Mouse (Mus musculus): ENCODE measurements around the gene Nek6. TPM values are rescaled to one million over a fixed set of nuclear protein-coding genes. Genes with fewer than 3 reads are reported as not detected.

The Nek6 gene
- total and polyA plus RNA-seq, 3 experiments = 3.7 to 5.4 TPM; not detected in 1

DNA sequence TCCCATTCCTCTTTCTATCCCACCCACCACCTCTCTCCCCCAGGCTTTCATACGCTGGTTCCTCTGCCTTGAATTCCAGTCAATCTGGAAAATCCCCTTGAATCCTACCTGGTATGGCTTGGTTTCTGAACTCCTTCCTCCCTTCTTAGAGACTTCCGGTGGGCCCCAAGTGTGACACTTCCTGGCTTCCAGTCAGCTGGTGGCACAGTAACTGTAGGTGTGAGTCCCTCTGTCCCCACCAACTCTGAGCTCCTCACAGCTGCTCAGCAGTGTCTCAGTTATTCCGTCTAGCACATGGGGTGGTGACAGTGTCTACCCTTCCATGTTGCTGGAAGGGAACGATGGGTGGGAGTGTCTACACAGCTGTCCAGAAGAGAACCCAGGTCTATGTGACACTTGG, 32.8 kb upstream of the Nek6 start:
- Histone ChIP-seq H3K79me2 (ENCODE audit: control insufficient read depth, insufficient read depth, low read length, poor library complexity) (no peaks in the 10 kb centered on the region), H3K27me3 (ENCODE audit: control insufficient read depth in 1 of 2, insufficient read depth in 2 of 2, low read length in 2 of 2) (no peaks in the 10 kb centered on the region), H3K9ac (ENCODE audit: control insufficient read depth, low read depth, low read length, poor library complexity, severe bottlenecking) (no peak overlapping the region), H3K4me1 (ENCODE audit: control insufficient read depth in 1 of 2, insufficient read depth in 2 of 2, low read length in 2 of 2) (no peaks in the 10 kb centered on the region), H3K27ac (ENCODE audit: control insufficient read depth, low read depth, low read length) (no peak overlapping the region), H3K9me3 (replicated peaks; ENCODE audit: insufficient read depth, low read length) (no peaks in the 10 kb centered on the region), H3K36me3 (ENCODE audit: control insufficient read depth in 1 of 2, insufficient read depth in 2 of 2, low read length in 2 of 2) (no peaks in the 10 kb centered on the region), H3K4me3 (ENCODE audit: control insufficient read depth in 1 of 2, insufficient read depth in 1 of 2, low read depth in 2 of 2, low read length in 2 of 2) (no peak overlapping the region)
- TF ChIP-seq TBP (IDR thresholded peaks at IDR 0.05; ENCODE audit: low read depth, low read length) (no peak), ELF1 (IDR thresholded peaks at IDR 0.05; ENCODE audit: low read depth, low read length) (no peak), CHD1 (IDR thresholded peaks at IDR 0.05; ENCODE audit: low read depth, low read length) (no peak), KAT2A (conservative IDR thresholded peaks at IDR 0.05; ENCODE audit: low read depth, low read length) (no peak), ZKSCAN1 (IDR thresholded peaks at IDR 0.05; ENCODE audit: low read depth, low read length) (no peak), SMC3 (IDR thresholded peaks at IDR 0.05; ENCODE audit: low read depth, low read length) (no peak), ZMIZ1 (IDR thresholded peaks at IDR 0.05; ENCODE audit: low read depth, low read length) (no peak), RCOR1 (IDR thresholded peaks at IDR 0.05; ENCODE audit: low read depth, low read length) (no peak), HCFC1 (IDR thresholded peaks at IDR 0.05; ENCODE audit: low read depth, low read length) (no peak), TAL1 (IDR thresholded peaks at IDR 0.05; ENCODE audit: low read length) (no peak), CTCF (IDR thresholded peaks at IDR 0.05 in 2 of 3, conservative IDR thresholded peaks at IDR 0.05 in 1 of 3; ENCODE audit: control insufficient read depth in 1 of 3, insufficient read depth in 1 of 3, low read depth in 2 of 3, low read length in 3 of 3, poor library complexity in 1 of 3, severe bottlenecking in 1 of 3) (no peak), POLR2AphosphoS5 (IDR thresholded peaks at IDR 0.05; ENCODE audit: borderline replicate concordance, low read depth, low read length) (no peak), MAZ (IDR thresholded peaks at IDR 0.05; ENCODE audit: low read depth, low read length) (no peak), MEF2A (IDR thresholded peaks at IDR 0.05; ENCODE audit: extremely low read depth, insufficient replicate concordance, low read depth, low read length, poor library complexity, severe bottlenecking) (no peak), NELFE (IDR thresholded peaks at IDR 0.05; ENCODE audit: low read depth, low read length) (no peak)
- DNase-seq (ENCODE audit: low read depth, low spot score) = no peak

DNA sequence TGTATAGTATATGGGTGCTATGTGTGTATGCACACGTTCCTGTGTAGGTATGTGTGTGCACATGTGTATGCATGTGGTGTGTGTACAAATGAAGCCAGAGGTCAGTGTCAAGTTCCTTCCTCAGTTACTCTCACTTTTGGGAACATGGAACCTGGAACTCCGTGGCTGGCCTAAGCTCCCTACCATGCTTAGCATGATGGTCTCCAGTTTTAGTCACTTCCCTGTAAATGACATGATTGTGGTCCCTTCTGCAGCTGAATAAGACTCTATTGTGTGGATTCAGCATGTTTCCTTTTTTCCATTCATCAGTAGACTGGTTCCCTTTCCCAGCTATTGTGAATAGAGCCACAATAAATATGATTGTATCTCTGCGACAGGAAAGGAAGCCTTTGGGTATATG, 31.9 kb upstream of the Nek6 start:
- TF ChIP-seq CHD1 (IDR thresholded peaks at IDR 0.05; ENCODE audit: low read depth, low read length) = no peak
- TF ChIP-seq SMC3 (IDR thresholded peaks at IDR 0.05; ENCODE audit: low read depth, low read length) = no peak
- no peak for TF ChIP-seq JUND (IDR thresholded peaks at IDR 0.05; ENCODE audit: low read depth, low read length)
- no peak for TF ChIP-seq GATA1 (IDR thresholded peaks at IDR 0.05; ENCODE audit: low read depth, low read length)
- TF ChIP-seq POLR2AphosphoS5 (IDR thresholded peaks at IDR 0.05; ENCODE audit: borderline replicate concordance, low read depth, low read length) = no peak
- TF ChIP-seq EP300 (IDR thresholded peaks at IDR 0.05; ENCODE audit: low read depth in 1 of 2, low read length in 2 of 2) = no peak
- TF ChIP-seq MYC (IDR thresholded peaks at IDR 0.05; ENCODE audit: low read depth, low read length) = no peak
- TF ChIP-seq CTCF (IDR thresholded peaks at IDR 0.05 in 2 of 3, conservative IDR thresholded peaks at IDR 0.05 in 1 of 3; ENCODE audit: control insufficient read depth in 1 of 3, insufficient read depth in 1 of 3, low read depth in 2 of 3, low read length in 3 of 3, poor library complexity in 1 of 3, severe bottlenecking in 1 of 3) = no peak
- no peak for TF ChIP-seq POLR2AphosphoS2 (IDR thresholded peaks at IDR 0.05; ENCODE audit: low read length)
- TF ChIP-seq GABPA (IDR thresholded peaks at IDR 0.05; ENCODE audit: low read depth, low read length) = no peak
- no peaks in the 10 kb centered on the region for H3K27me3 ChIP-seq (ENCODE audit: control insufficient read depth in 1 of 2, insufficient read depth in 2 of 2, low read length in 2 of 2)
- H3K79me2 ChIP-seq (ENCODE audit: control insufficient read depth, insufficient read depth, low read length, poor library complexity) = no peaks in the 10 kb centered on the region
- no peaks in the 10 kb centered on the region for H3K4me1 ChIP-seq (ENCODE audit: control insufficient read depth in 1 of 2, insufficient read depth in 2 of 2, low read length in 2 of 2)
- H3K27ac ChIP-seq (ENCODE audit: control insufficient read depth, low read depth, low read length) = no peak overlapping the region
- DNase-seq (ENCODE audit: low read depth, low spot score) = no peak
- H3K36me3 ChIP-seq (ENCODE audit: control insufficient read depth in 1 of 2, insufficient read depth in 2 of 2, low read length in 2 of 2) = no peaks in the 10 kb centered on the region
- no peak overlapping the region for H3K4me3 ChIP-seq (ENCODE audit: control insufficient read depth in 1 of 2, insufficient read depth in 1 of 2, low read depth in 2 of 2, low read length in 2 of 2)
- no peak overlapping the region for H3K9ac ChIP-seq (ENCODE audit: control insufficient read depth, low read depth, low read length, poor library complexity, severe bottlenecking)
- H3K9me3 ChIP-seq (replicated peaks; ENCODE audit: insufficient read depth, low read length) = no peaks in the 10 kb centered on the region

Data from MEL (cell line).